Mouse (Mus musculus) lung, embryonic 16.5 days (tissue): ENCODE measurements at regions not wholly inside any gene's neighbourhood (a gene's known extent, or its start where the extent isn't known, plus 50 kb on each side); places are given as distances from the start of the nearest gene placed in this dataset.

ENCODE experiments used
- ATAC-seq: fragments of 200-750 bp; cut with Nextera tagmentation; 2 replicates; pipeline ENCODE4 v1.8.0; 2017; ENCODE audit warnings: low read depth, mild to moderate bottlenecking, moderate library complexity
- H3K27ac ChIP-seq: fragments of 300-500 bp; sonication (generic); 2 replicates; pipeline ENCODE4 v1.5.1; 2014; ENCODE audit warnings: mild to moderate bottlenecking, control low read depth, low read length
- H3K27me3 ChIP-seq: fragments of 300-500 bp; sonication (generic); 2 replicates; pipeline ENCODE4 v1.6.1; 2014; ENCODE audit warnings: low read depth, low read length, mixed read lengths; ENCODE audit not compliant: control insufficient read depth, insufficient read depth
- H3K36me3 ChIP-seq: fragments of 300-500 bp; sonication (generic); 2 replicates; pipeline ENCODE4 v1.6.1; 2014; ENCODE audit warnings: low read length; ENCODE audit not compliant: control insufficient read depth, insufficient read depth
- H3K4me1 ChIP-seq: fragments of 300-500 bp; sonication (generic); replicated peaks from 2 replicates; pipeline ENCODE4 v1.6.1; 2014; ENCODE audit warnings: low read length, mixed read lengths; ENCODE audit not compliant: control insufficient read depth, insufficient read depth
- H3K4me2 ChIP-seq: fragments of 300-500 bp; sonication (generic); 2 replicates; pipeline ENCODE4 v1.6.1; 2014; ENCODE audit warnings: low read depth, low read length, control low read depth
- H3K4me3 ChIP-seq: fragments of 300-500 bp; sonication (generic); 2 replicates; pipeline ENCODE4 v1.5.1; 2014; ENCODE audit warnings: mild to moderate bottlenecking, low read length, control low read depth
- H3K9ac ChIP-seq: fragments of 300-500 bp; sonication (generic); 2 replicates; pipeline ENCODE4 v1.6.1; 2014; ENCODE audit warnings: low read length, control low read depth
- H3K9me3 ChIP-seq: fragments of 300-500 bp; sonication (generic); 2 replicates; pipeline ENCODE4 v1.6.1; 2016; ENCODE audit warnings: low read length; ENCODE audit not compliant: control insufficient read depth
- WGBS: fragments of 180-500 bp; shearing (Covaris S2); extraction: QIAGEN DNeasy Blood & Tissue Kit; methylation state at CpG from one replicate; pipeline ENCODE4 v1.1.7; 2014; 5-methylcytosine and 5-hydroxymethylcytosine counted together

GRCm38 (mm10) chr14:48753084-48753483 lies 79.5 kb upstream of the Otx2 start:
- Histone ChIP-seq H3K4me1 (no peaks in the 10 kb centered on the region), H3K9ac (no peak overlapping the region), H3K27me3 (peaks cover 13% of the 10 kb centered on the region), H3K4me2 (no peak overlapping the region), H3K36me3 (no peaks in the 10 kb centered on the region), H3K27ac (no peak overlapping the region), H3K9me3 (no peaks in the 10 kb centered on the region; the same call in 1 of the 2 replicates), H3K4me3 (no peak overlapping the region)
- 63% methylated on average over 7 of the region's 7 CpGs for WGBS
- no peak for ATAC-seq

DNA sequence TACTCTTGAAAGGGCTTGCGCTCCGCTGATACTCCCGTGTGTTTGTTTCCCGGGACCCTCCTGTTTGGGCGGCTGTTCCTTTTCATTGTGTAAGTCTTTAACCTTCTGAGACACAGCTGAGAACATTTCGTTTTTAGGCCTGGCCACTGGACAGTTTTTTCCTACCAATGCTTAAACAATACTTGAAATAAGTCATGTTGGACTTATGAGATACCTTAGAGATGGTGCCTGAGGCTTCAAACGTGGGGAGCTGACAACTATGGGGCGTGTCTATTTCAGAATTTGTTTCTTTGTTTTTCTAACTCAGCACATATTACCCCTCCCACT lies 78.9 kb upstream of the Otx2 start:
- peaks cover 13% of the 10 kb centered on the region for H3K27me3 ChIP-seq
- no peaks in the 10 kb centered on the region; the same call in 1 of the 2 replicates for H3K9me3 ChIP-seq
- no peak overlapping the region for H3K9ac ChIP-seq
- no peaks in the 10 kb centered on the region for H3K36me3 ChIP-seq
- no peaks in the 10 kb centered on the region for H3K4me1 ChIP-seq
- no peak overlapping the region for H3K4me3 ChIP-seq
- no peak overlapping the region for H3K4me2 ChIP-seq
- no peak for ATAC-seq
- 39% methylated on average over 8 of the region's 8 CpGs for WGBS
- no peak overlapping the region for H3K27ac ChIP-seq

DNA sequence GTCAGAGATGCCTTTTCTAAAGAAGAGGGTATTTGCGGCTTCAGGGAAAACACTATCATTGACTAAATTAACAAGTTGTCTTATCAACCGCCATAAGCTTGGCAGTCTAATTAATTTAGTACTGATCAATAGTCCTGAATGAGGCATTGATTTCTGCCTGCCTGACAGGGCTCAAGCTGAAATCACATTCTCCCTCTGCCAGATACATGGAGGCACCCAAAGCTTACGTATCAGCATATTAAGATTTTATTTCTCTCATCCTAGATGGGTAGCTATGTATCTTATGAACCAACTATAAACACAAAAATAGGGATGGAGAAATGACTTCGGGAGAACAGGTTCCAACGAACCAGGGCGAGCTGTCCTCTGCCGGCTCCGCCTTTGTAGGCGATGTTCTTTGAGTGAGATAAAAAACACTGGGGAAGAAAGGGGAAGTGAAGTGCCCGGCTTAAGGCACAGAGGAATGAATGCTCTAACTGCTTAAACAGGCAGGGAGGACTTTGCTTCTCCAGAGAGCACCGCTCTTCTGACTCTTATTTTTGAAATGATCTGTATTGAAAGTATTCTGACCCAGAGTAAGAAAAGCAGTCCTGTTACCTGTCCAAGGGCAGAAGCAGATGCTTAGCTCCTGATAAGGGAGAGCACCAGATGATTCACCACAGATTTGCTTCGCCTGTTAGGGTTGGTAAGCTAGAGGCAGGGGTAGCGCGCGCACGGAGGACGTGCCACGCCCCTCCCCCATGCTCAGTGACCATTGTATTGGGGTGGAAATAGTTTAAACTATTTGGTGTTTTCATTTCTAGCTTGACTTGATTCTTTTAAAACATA lies 78.3 kb upstream of the Otx2 start:
- no peaks in the 10 kb centered on the region for H3K4me1 ChIP-seq
- no peak for ATAC-seq
- H3K4me3 ChIP-seq = 0 out of 2 replicates have a peak overlapping the region, but pooled peaks have one; percentile 22
- no peaks in the 10 kb centered on the region; the same call in 1 of the 2 replicates for H3K9me3 ChIP-seq
- H3K36me3 ChIP-seq = no peaks in the 10 kb centered on the region
- 17% methylated on average over 18 of the region's 18 CpGs for WGBS
- H3K27me3 ChIP-seq = peaks cover 13% of the 10 kb centered on the region
- H3K4me2 ChIP-seq = peak overlapping the region; percentile 32
- no peak overlapping the region for H3K9ac ChIP-seq
- no peak overlapping the region for H3K27ac ChIP-seq

- no peaks in the 10 kb centered on the region; the same call in 1 of the 2 replicates for H3K9me3 ChIP-seq
- H3K4me1 ChIP-seq = no peaks in the 10 kb centered on the region
- H3K36me3 ChIP-seq = no peaks in the 10 kb centered on the region
- ATAC-seq = no peak
- H3K9ac ChIP-seq = no peak overlapping the region
- H3K4me2 ChIP-seq = no peak overlapping the region
- H3K27ac ChIP-seq = no peak overlapping the region
- H3K27me3 ChIP-seq = peaks cover 13% of the 10 kb centered on the region
- H3K4me3 ChIP-seq = no peak overlapping the region
- 41% methylated on average over 6 of the region's 6 CpGs for WGBS
Measured at GRCm38 (mm10) chr14:48750994-48751393, 77.4 kb upstream of the Otx2 start.

- Histone ChIP-seq H3K36me3 (no peaks in the 10 kb centered on the region), H3K27me3 (peaks cover 13% of the 10 kb centered on the region), H3K4me3 (no peak overlapping the region), H3K4me2 (no peak overlapping the region), H3K27ac (no peak overlapping the region), H3K9ac (no peak overlapping the region), H3K4me1 (no peaks in the 10 kb centered on the region), H3K9me3 (no peaks in the 10 kb centered on the region; the same call in 1 of the 2 replicates)
- no peak for ATAC-seq
- 90% methylated on average over 12 of the region's 12 CpGs for WGBS
Measured at GRCm38 (mm10) chr14:48748976-48749375, 75.4 kb upstream of the Otx2 start.

GRCm38 (mm10) chr14:48747936-48748335 lies 74.3 kb upstream of the Otx2 start:
- Histone ChIP-seq H3K4me3 (no peak overlapping the region), H3K36me3 (no peaks in the 10 kb centered on the region), H3K27ac (no peak overlapping the region), H3K9ac (no peak overlapping the region), H3K4me2 (no peak overlapping the region), H3K4me1 (no peaks in the 10 kb centered on the region), H3K27me3 (peaks cover 8% of the 10 kb centered on the region), H3K9me3 (no peaks in the 10 kb centered on the region; the same call in 1 of the 2 replicates)
- 79% methylated on average over 1 of the region's 1 CpGs for WGBS
- ATAC-seq = no peak

DNA sequence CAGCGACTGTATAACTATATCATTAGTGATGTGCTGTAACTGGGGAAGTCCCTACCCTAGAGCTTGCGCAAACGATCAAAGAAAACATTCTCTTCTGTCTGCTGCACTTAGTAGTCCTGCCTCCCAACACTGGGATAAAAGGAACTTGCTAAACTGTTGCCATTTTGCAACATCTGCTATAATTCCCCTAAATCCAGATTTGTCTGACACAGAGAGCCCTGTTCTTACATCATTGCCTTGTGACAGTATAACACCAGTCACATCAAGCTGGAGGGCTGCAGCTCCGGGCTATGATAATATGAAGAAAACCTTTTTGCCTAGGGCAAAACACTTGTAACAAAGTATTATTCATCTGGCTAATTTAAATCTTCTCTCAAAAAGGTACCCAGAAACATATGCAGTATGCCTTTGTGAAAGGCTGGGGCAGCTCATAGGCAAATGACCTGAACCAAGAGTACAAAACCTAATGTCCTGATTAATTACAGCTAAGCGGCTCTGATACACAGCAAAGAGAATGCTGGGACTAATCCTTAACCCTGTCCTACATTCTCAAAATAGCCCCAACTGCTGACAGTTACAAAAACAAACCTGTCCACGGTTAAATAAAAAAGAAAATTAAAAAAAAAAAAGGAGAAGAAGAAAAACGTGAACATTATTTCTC lies 67.5 kb upstream of the Otx2 start:
- no peaks in the 10 kb centered on the region for H3K4me1 ChIP-seq
- H3K4me2 ChIP-seq = no peak overlapping the region
- H3K27me3 ChIP-seq = no peaks in the 10 kb centered on the region
- no peaks in the 10 kb centered on the region for H3K9me3 ChIP-seq
- no peak overlapping the region for H3K9ac ChIP-seq
- 0 out of 2 replicates have a peak, but pooled peaks have one; percentile 26 for ATAC-seq
- no peaks in the 10 kb centered on the region for H3K36me3 ChIP-seq
- 52% methylated on average over 7 of the region's 7 CpGs for WGBS
- H3K4me3 ChIP-seq = no peak overlapping the region
- H3K27ac ChIP-seq = no peak overlapping the region

DNA sequence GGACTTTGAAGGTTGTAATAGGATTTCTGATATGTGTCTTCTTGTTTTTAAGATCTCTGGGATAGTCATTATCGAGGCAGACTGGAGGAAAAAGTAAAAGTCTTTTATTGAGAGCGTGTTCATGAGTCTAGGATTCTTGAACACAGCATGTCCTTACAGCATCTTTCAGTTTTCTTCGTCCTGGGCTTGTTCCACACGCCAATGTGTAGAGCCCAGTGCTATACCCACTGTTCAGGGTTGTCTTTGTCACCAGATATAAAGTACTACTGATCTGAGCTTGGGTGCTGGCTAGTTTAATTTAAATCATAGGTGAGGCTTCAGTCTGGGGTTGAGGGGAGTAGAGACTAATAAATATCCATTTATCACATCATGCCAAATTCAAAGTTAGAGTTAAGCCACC lies 65.5 kb upstream of the Otx2 start:
- Histone ChIP-seq H3K27me3 (no peaks in the 10 kb centered on the region), H3K4me1 (no peaks in the 10 kb centered on the region), H3K27ac (no peak overlapping the region), H3K4me2 (no peak overlapping the region), H3K4me3 (no peak overlapping the region), H3K9ac (no peak overlapping the region), H3K9me3 (no peaks in the 10 kb centered on the region), H3K36me3 (no peaks in the 10 kb centered on the region)
- WGBS = 78% methylated on average over 4 of the region's 4 CpGs
- no peak for ATAC-seq

DNA sequence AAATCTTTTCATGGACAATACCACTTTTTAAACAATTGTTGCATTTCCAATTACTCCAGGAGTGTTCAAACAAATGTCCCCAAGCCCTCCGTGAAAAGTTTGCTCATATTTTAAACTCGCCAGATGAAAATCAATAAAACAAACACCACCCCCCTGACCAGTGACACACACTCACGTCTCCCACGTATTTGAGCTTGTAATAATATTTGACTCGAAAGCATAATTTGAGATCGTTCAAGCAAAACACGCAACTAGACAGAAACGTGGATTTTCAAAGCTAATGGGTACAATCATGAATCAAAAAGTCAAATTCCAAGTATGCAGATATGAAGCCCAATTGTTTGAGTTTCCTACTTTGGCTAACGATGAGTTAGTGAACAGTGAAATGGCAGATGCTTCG lies 65.0 kb upstream of the Otx2 start:
- Histone ChIP-seq H3K36me3 (no peaks in the 10 kb centered on the region), H3K27me3 (no peaks in the 10 kb centered on the region), H3K4me2 (no peak overlapping the region), H3K27ac (no peak overlapping the region), H3K4me3 (no peak overlapping the region), H3K4me1 (no peaks in the 10 kb centered on the region), H3K9me3 (no peaks in the 10 kb centered on the region), H3K9ac (no peak overlapping the region)
- WGBS = 66% methylated on average over 10 of the region's 10 CpGs
- no peak for ATAC-seq
